Mouse (Mus musculus): ENCODE data around the gene D930020B18Rik.

D930020B18Rik gene

DNA sequence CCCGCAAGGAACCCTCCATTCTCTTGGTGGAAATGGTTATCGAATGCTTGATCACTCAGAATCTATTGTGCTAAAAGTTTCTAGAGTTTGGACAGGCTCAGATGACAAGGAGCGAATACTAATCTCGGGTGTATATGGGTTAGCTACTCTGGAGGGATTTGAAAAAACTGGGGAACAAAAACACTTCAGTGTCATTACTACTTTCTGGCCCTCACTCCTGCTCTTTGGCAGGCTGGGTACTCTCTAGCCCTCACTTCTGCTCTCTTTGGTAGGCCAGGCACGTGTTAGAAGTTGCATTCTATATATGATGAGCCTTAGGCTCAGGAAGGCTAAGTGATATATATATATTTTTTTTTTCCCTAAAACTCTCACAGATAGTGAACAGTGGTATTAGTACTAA lies 1.8 kb upstream of the D930020B18Rik start:
- no peak for DNase-seq (ENCODE audit: low spot score in 2 of 2)

GRCm38 (mm10) chr10:121640150-121640930 lies 1.0 kb upstream of the D930020B18Rik start:
- DNase-seq (ENCODE audit: low spot score in 2 of 2), result peak in 1 of 2 experiments; percentile 44

DNA sequence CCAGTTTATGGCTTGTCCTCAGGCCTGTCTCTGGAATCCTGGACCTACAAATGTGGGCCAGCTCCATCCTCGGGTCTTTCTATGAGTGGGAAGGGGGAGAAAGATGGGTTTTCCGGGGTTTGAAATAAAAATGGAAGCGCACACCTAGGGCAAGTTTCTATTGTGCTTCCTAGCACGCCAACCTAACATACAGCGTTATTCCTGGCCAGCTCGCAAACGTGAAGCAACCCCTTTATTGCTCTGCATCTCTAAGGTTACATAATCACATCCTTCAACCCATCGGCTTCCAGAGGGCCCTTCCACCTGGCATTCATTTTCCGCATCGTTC lies 480 bp upstream of the D930020B18Rik start:
- no peak for DNase-seq (ENCODE audit: low spot score in 2 of 2)

DNA sequence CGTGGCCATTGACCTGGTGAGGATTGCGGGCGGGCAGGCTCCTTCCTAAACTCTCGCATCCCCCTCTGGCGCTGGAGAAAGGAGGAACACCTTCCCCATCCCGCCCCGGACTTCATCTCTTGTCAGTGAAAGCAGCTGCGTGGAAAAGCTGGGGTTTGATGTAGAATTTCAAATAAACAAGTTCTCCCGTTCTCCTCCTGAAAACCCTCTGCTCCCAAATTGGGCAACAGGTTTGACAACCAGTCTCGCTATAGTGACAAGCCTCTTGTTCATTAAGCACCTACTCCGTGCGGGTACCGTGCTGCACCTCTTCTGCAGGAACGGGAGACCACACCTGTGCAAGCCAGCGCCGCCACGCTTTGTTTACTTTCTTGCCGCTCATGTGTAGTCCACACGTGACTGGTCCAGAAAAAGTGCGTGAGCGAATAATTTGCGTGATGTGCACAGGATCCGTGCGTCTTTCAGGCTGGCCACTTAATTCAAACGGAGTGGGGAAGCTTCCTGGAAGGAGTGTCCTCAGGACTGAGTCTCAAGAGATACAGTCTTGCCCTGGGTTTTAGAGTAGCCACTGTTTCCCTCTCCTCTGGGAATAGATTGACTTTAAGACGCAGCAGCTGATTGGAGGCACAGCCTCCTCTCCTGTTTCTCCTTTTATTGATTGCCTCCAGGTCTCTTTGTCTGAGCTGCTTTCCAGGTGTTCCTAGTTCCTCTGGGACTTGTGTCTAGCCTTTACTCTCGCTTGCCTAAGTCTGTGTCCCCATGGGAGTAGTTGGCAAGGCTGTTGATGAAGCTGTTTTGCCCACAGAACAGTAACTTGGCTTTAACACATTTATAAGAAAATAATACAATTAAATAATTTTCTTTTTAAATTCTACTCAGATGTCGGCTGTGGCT lies 913 bp downstream of the D930020B18Rik start:
- no peak for DNase-seq (ENCODE audit: low spot score in 2 of 2)

- DNase-seq (ENCODE audit: low spot score in 2 of 2), result no peak
Measured at GRCm38 (mm10) chr10:121646294-121646693, 4.9 kb downstream of the D930020B18Rik start.

GRCm38 (mm10) chr10:121653079-121653478 lies 11.7 kb downstream of the D930020B18Rik start:
- DNase-seq (ENCODE audit: low spot score in 2 of 2), result peak in 1 of 2 experiments; percentile 29

DNA sequence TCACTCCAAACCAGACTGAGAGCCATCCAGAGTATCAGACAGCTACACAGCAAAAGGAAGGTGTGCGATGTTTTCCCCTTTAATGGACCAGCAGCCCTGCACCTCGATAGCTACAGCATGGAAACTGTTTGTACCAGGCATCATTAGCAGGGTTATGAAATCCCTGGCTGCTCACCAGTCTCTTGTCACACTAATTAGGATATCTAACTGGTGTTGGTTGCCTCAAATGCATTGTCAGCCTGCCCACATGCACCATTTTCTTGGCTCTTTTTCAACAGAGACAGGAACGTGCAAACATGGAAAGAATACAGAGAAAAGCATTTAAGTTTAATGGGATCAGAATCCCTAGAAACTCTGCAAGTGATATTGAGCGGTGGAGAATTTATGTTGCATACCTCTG lies 14.5 kb downstream of the D930020B18Rik start:
- DNase-seq (ENCODE audit: low spot score in 2 of 2), result no peak

DNA sequence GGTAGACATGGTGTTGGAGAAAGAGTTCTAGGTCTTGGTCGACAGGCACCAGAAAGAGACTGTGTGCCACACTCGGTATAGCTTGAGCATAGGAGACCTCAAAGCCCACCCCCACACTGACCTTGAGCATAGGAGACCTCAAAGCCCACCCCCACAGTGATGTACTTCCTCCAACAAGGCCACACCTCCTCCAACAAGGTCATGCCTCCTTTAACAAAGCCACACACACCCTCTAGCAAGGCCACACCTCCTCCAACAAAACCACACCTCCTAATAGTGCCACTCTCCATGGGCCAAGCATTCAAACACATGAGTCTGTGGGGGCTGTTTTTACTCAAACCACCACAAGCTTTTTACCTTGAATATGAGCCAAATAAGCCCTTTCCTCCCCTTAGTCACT lies 21.3 kb downstream of the D930020B18Rik start:
- no peak for DNase-seq (ENCODE audit: low spot score in 2 of 2)

DNA sequence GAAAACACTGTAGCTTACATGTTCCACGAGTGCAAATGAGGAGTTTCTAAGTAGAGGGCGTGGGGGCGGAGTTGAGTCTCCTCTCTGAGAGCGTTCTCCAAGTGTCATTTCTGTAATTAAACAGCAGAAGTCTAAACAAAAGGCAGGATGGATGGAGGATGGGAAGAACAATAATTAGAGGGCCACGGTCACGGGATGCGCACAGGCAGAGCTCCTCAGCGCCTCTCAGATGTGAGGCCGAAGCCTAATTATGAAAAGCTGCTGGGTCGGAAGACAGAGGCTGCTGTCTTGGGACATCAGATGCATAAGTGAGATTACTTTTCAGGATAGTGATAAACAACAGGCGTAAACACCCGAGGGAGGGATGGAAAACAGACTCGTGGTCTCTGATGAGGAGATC lies 22.2 kb downstream of the D930020B18Rik start:
- no peak for DNase-seq (ENCODE audit: low spot score in 2 of 2)

DNA sequence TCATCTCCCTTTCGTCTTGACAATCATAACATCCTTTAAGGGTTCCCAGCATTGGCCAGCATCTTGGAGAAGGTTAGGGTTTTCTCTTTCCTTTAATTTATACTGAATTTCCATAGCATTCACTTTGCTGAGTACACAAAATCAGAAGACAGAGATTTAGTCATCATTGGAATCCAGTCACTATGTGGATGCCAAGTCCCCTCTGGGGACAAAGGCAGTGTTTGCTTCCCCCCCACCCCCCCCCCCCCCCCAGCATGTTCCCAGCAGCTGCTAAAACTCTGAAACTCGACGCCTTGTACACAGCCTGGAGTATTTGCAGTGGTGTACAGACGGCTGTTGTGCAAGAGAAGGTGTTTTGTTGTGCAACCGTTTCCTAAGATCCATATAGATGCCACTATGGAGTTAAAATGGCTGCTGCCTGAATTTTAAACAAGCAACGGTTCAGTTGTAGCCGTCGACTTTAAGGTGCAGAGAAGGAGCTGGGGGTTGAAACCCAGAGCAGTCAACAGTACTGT lies 24.3 kb downstream of the D930020B18Rik start:
- DNase-seq (ENCODE audit: low spot score in 2 of 2), result no peak

- DNase-seq (ENCODE audit: low spot score in 2 of 2), result peak in 1 of 2 experiments; percentile 23
Measured at GRCm38 (mm10) chr10:121669103-121669502, 27.7 kb downstream of the D930020B18Rik start.

GRCm38 (mm10) chr10:121677019-121677418 lies 35.6 kb downstream of the D930020B18Rik start:
- no peak for DNase-seq (ENCODE audit: low spot score in 2 of 2)

- no peak for DNase-seq (ENCODE audit: low spot score in 2 of 2)
Measured at GRCm38 (mm10) chr10:121680902-121681301, 39.5 kb downstream of the D930020B18Rik start.

DNA sequence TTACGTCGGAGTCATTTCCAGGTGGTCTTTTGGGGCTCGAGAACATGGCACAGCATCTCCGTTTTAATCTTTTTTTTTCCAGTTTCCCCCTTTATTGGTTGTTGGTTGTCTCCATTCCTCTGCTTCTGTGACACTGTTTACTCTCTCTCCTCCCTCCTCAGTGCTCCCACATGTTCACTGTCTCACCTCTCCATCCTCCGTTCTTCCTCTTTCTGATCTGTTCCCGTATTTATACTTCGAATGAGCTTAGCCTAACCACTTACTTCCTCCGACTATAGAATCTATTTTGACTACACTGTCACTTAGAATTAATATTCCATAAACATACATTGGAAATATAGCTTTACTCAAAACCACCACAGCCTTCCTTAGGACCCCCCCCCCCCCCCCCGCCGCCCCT lies 41.2 kb downstream of the D930020B18Rik start:
- DNase-seq (ENCODE audit: low spot score in 2 of 2), result no peak

- no peak for DNase-seq (ENCODE audit: low spot score in 2 of 2)
Measured at GRCm38 (mm10) chr10:121686153-121686660, 44.8 kb downstream of the D930020B18Rik start.

GRCm38 (mm10) chr10:121687511-121687910 lies 46.1 kb downstream of the D930020B18Rik start:
- DNase-seq (ENCODE audit: low spot score in 2 of 2), result no peak

GRCm38 (mm10) chr10:121689591-121690314 lies 48.4 kb downstream of the D930020B18Rik start:
- DNase-seq (ENCODE audit: low spot score in 2 of 2), result peak; percentile 73 to 81

GRCm38 (mm10) chr10:121692944-121693579 lies 51.7 kb downstream of the D930020B18Rik start:
- no peak for DNase-seq (ENCODE audit: low spot score in 2 of 2)

DNA sequence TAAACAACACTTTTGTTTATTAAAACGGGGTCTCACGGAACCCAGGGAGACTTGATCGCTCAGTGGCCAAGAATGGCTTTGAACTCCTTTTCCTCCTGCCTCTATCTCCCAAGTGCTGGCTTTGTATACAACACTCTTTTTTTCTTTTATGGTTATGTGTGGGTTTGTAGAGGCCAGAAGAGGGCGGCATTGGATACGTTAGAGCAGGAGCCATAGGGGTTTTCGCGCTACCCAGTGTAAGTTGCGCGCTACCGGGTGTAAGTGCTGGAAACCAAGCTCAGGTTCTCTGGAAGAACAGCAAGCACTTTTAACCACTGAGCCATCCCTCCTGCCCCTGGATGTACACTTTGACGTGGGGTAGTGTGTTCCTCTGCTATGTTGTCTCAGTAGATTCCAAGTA lies 53.2 kb downstream of the D930020B18Rik start:
- DNase-seq (ENCODE audit: low spot score in 2 of 2), result no peak

DNA sequence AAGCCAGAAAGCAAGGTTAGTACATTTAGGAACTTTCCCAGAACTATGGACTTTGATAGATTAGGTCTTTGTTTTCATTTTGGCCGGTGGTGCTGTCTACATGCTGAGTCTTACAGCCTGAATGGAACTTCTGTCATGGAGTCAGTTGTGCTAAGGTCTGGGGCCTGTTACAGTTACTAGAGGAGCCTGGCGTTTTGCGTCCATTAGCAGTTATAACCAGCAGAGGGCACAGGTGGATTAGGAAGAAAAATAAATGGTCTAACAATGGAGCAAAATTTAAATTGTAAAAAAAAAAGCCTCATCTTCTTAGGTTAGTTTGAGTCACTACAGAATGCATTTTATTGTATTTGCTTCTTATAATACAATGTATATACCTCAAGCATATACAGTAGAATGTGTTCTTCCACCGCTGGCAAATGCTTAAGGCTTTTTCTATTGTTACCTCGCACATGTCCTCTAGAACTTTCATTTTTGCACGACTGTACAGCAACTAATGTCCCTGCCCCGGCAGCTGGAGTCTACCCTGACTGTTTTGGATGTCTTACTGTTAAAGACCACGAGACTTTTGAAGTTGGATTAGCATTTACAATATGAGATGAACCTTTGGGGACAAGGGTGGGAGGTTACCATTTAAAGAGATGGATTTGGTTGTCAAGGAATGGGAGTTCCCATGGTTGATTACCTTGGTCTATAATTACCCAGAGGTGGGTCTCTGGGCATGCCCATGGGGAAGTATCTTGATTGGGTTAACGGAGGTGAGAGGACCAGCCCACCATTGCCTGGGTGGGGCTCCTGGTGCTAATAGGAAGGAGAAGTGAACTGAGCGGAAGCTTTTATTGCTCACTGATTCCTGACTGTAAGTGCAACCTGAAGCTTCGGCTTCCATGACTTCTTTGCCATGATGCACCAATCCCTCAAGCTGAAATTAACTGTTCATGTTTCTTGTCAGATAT lies 60.2 kb downstream of the D930020B18Rik start:
- DNase-seq (ENCODE audit: low spot score in 2 of 2), result peak in 1 of 2 experiments; percentile 57
